Mouse (Mus musculus) embryonic fibroblast, embryonic 13.5 days (primary cell): ENCODE data around the gene Sdc1.

Source experiments
- CTCF ChIP-seq: IDR thresholded peaks from 2 replicates; pipeline ENCODE4 v1.5.1; 2011; ENCODE audit warnings: mild to moderate bottlenecking, control low read depth, low read length, moderate library complexity, borderline replicate concordance; ENCODE audit not compliant: insufficient read depth
- POLR2A ChIP-seq: IDR thresholded peaks from 2 replicates; pipeline ENCODE4 v1.6.1; 2011; ENCODE audit warnings: low read depth, mild to moderate bottlenecking, control low read depth, low read length, moderate library complexity

DNA sequence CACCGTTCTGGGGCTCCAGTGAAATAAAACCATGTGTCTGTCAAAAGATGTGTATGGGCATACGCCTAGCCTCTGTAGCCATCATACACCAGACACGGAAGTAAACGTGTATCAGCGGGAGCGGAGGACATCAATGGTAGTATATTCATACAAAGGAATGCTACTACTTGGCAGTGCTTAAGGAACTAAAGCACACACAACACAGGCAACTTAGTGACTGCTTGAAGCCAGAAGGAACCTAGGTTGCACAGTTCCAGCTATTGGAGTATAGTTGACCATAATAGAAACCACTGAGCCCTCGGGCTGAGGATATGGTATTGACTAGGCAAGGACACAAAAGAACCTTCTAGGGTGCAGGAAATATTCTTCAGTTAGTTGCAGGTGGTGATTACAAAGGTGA is 26.8 kb downstream of the Sdc1 start:
- no peak for TF ChIP-seq CTCF
- TF ChIP-seq POLR2A = no peak
